ENCODE assay signal across 17 mouse cellular contexts in genomic region chr1:156787164-156787863, GRCm38 (mm10). TPM values are rescaled to one million over a fixed set of nuclear protein-coding genes. Genes with fewer than 3 reads are reported as not detected.
DNase-seq lines count a peak whose midpoint lies in the region; ATAC-seq and TF ChIP-seq lines count a peak whose summit lies in the region.
"Had no signal": no experiment of that assay in that cellular context is flagged by ENCODE, and none has a peak within 500 bp of the region (broad histone marks: within the 10 kb centered on the region; RNA-seq: fewer than 3 reads in every experiment).

No protein-coding gene starts in this region.

- no peak for TF ChIP-seq CTCF in testis, adult 2 months (IDR thresholded peaks at IDR 0.05; ENCODE audit: control insufficient read depth, insufficient read depth, insufficient replicate concordance, low read depth, low read length)

- no peaks in the 10 kb centered on the region for H3K9me3 ChIP-seq in heart, embryonic 10.5 days
- H3K9me3 ChIP-seq in hindbrain, embryonic 15.5 days = no peaks in the 10 kb centered on the region
- H3K9me3 ChIP-seq: limb, embryonic 15.5 days; neural tube, embryonic 12.5 days had no signal

- 0 out of 2 replicates have a peak overlapping the region, but pooled peaks have one; percentile 48 for H3K27ac ChIP-seq in heart, embryonic 10.5 days
- no peak overlapping the region for H3K27ac ChIP-seq in testis, adult 2 months (ENCODE audit: control insufficient read depth, insufficient read depth, low read depth, low read length)
- no peak overlapping the region for H3K27ac ChIP-seq in hindbrain, embryonic 15.5 days (replicated peaks)
- H3K27ac ChIP-seq: limb, embryonic 15.5 days; macrophage; neural tube, embryonic 12.5 days had no signal

- TF ChIP-seq POLR2A in testis, adult 2 months (IDR thresholded peaks at IDR 0.05; ENCODE audit: control insufficient read depth, low read depth, low read length) = peak; percentile 53; the same call in 1 of the 2 replicates

- H3K27me3 ChIP-seq in heart, embryonic 10.5 days (ENCODE audit: insufficient read depth, poor library complexity, severe bottlenecking) = 0 out of 2 replicates have a peak, but pooled peaks cover 4% of the 10 kb centered on the region
- H3K27me3 ChIP-seq in testis, adult 2 months (ENCODE audit: control insufficient read depth, insufficient read depth, low read length) = no peaks in the 10 kb centered on the region
- no peaks in the 10 kb centered on the region for H3K27me3 ChIP-seq in hindbrain, embryonic 15.5 days
- H3K27me3 ChIP-seq: limb, embryonic 15.5 days; neural tube, embryonic 12.5 days had no signal

- H3K36me3 ChIP-seq in heart, embryonic 10.5 days = no peaks in the 10 kb centered on the region
- H3K36me3 ChIP-seq in testis, adult 2 months (ENCODE audit: control insufficient read depth, insufficient read depth, low read length) = no peaks in the 10 kb centered on the region
- no peaks in the 10 kb centered on the region for H3K36me3 ChIP-seq in hindbrain, embryonic 15.5 days
- H3K36me3 ChIP-seq: limb, embryonic 15.5 days; neural tube, embryonic 12.5 days had no signal

- no peak overlapping the region for H3K9ac ChIP-seq in hindbrain, embryonic 15.5 days
- H3K9ac ChIP-seq: limb, embryonic 15.5 days; neural tube, embryonic 12.5 days had no signal

- 50% methylated on average over 6 of the region's 6 CpGs for WGBS in heart, embryonic 10.5 days
- WGBS in hindbrain, embryonic 15.5 days = 13% methylated on average over 6 of the region's 6 CpGs

- no peak for DNase-seq in heart, embryonic 10.5 days (ENCODE audit: low spot score)
- DNase-seq in heart, postnatal 36 days = no peak
- no peak for DNase-seq in testis, postnatal 10 days (ENCODE audit: low spot score)
- DNase-seq in thymus, postnatal 10 days (ENCODE audit: low spot score in 2 of 2) = no peak
- no peak for DNase-seq in urinary bladder, adult 18-20 months (ENCODE audit: low spot score in 2 of 2)
- no peak for DNase-seq in kidney, adult 18-20 months
- DNase-seq: adrenal gland, adult 8-10 months; cerebellum, postnatal 36 days; gastrocnemius, postnatal 25 days; heart, postnatal 14 days; layer of hippocampus, postnatal 36 days; thymus, postnatal 36 days had no signal

- intact Hi-C loops in heart, postnatal 36 days (cut with DNase I) = no loop called here

- H3K4me2 ChIP-seq in hindbrain, embryonic 15.5 days = no peak overlapping the region
- H3K4me2 ChIP-seq: limb, embryonic 15.5 days; neural tube, embryonic 12.5 days had no signal

- 0 out of 2 replicates have a peak, but pooled peaks have one; percentile 42 for ATAC-seq in hindbrain, embryonic 15.5 days (ENCODE audit: low FRiP score, low read depth)

- H3K4me1 ChIP-seq in heart, embryonic 10.5 days = peaks cover 30% of the 10 kb centered on the region
- peaks cover 5% of the 10 kb centered on the region for H3K4me1 ChIP-seq in testis, adult 2 months (ENCODE audit: control insufficient read depth, insufficient read depth, low read length)
- peaks cover 11% of the 10 kb centered on the region for H3K4me1 ChIP-seq in hindbrain, embryonic 15.5 days (replicated peaks)

- H3K4me3 ChIP-seq in heart, embryonic 10.5 days = no peak overlapping the region
- H3K4me3 ChIP-seq in testis, adult 2 months (ENCODE audit: control insufficient read depth, low read depth, low read length) = peak overlapping the region; percentile 77
- no peak overlapping the region for H3K4me3 ChIP-seq in hindbrain, embryonic 15.5 days
- H3K4me3 ChIP-seq: limb, embryonic 15.5 days; neural tube, embryonic 12.5 days had no signal

RNA-seq across cellular contexts. Expression of gene Angptl1, which starts 51.0 kb away (rescaled TPM):
- 0.79 and 1.9 TPM in 2 replicates for polyA plus RNA-seq in heart, embryonic 10.5 days (2016; fragmentation: Nextera tagmentation; extraction: Ambion mirVana)
- total RNA-seq in heart, postnatal 36 days (2021) = 1 to 10 TPM; 2.3 to 2.5 TPM
- polyA plus RNA-seq in testis, adult 2 months (2012; rRNA removed) = 0.28 and 0.37 TPM in 2 replicates
- polyA plus RNA-seq in hindbrain, embryonic 15.5 days (2015; fragmentation: Nextera tagmentation; extraction: Ambion mirVana) = 1.8 and 2.2 TPM in 2 replicates
- polyA plus RNA-seq: macrophage had no signal
